Mouse (Mus musculus) bone marrow macrophage, adult 2 months (primary cell): ENCODE data around the gene Rbak. TPM values are rescaled to one million over a fixed set of nuclear protein-coding genes. Genes with fewer than 3 reads are reported as not detected.
A peak's percentile ranks its signal among the peaks of the same experiment; 100 is the strongest.
"Not testable (repeated sequence)": the region's sequence is repeated elsewhere in the genome, so short reads cannot be mapped to it uniquely, and the experiment has no call there.

Experiments
- H3K27ac ChIP-seq: 2 replicates; pipeline ENCODE4 v1.5.1; 2012; ENCODE audit warnings: low read depth, low read length; ENCODE audit not compliant: insufficient read depth
- H3K4me1 ChIP-seq: 2 replicates; pipeline ENCODE4 v1.6.1; 2012; ENCODE audit warnings: low read length; ENCODE audit not compliant: control insufficient read depth, insufficient read depth
- H3K4me3 ChIP-seq: 2 replicates; pipeline ENCODE4 v1.5.1; 2012; ENCODE audit warnings: mild to moderate bottlenecking, low read length, moderate library complexity; ENCODE audit not compliant: insufficient read depth
- CTCF ChIP-seq: IDR thresholded peaks from 2 replicates; pipeline ENCODE4 v1.5.1; 2012; ENCODE audit warnings: low read depth, mild to moderate bottlenecking, low read length, moderate library complexity
- POLR2A ChIP-seq: IDR thresholded peaks from 2 replicates; pipeline ENCODE4 v1.6.1; 2012; ENCODE audit warnings: mild to moderate bottlenecking, low read depth, low read length, borderline replicate concordance
- polyA plus RNA-seq: library from polyadenylated mRNA; stranded (reverse); fragments of >200 nt; gene quantifications from 2 replicates; pipeline ENCODE4 v1.2.4, GENCODE M21; 2012; ENCODE audit not compliant: missing spikeins, insufficient read depth, insufficient read length

Gene Rbak
- polyA plus RNA-seq, 1 experiment, result 7.2 TPM

GRCm38 (mm10) chr5:143137580-143137979 lies 43.0 kb downstream of the Rbak start:
- Histone ChIP-seq H3K27ac (no peak overlapping the region), H3K4me1 (no peaks in the 10 kb centered on the region), H3K4me3 (no peak overlapping the region)
- TF ChIP-seq CTCF, result no peak
- TF ChIP-seq POLR2A, result no peak

GRCm38 (mm10) chr5:143135042-143135441 lies 45.5 kb downstream of the Rbak start:
- Histone ChIP-seq H3K27ac (no peak overlapping the region), H3K4me1 (no peaks in the 10 kb centered on the region), H3K4me3 (no peak overlapping the region)
- TF ChIP-seq POLR2A, result no peak
- no peak for TF ChIP-seq CTCF

- not testable (repeated sequence) for H3K4me3 ChIP-seq, H3K27ac ChIP-seq, H3K4me1 ChIP-seq
Observed at GRCm38 (mm10) chr5:143134216-143135010, 46.2 kb downstream of the Rbak start.

- H3K4me3 ChIP-seq, result no peak overlapping the region
- no peaks in the 10 kb centered on the region for H3K4me1 ChIP-seq
- no peak for TF ChIP-seq CTCF
- TF ChIP-seq POLR2A, result no peak
- no peak overlapping the region for H3K27ac ChIP-seq
Observed at GRCm38 (mm10) chr5:143132935-143133514, 47.5 kb downstream of the Rbak start.

GRCm38 (mm10) chr5:143130342-143130741 lies 50.2 kb downstream of the Rbak start:
- TF ChIP-seq CTCF, result 0 out of 2 replicates have a peak, but pooled peaks have one; percentile 25
- no peak for TF ChIP-seq POLR2A
- no peak overlapping the region for H3K4me3 ChIP-seq

GRCm38 (mm10) chr5:143129101-143129500 lies 51.5 kb downstream of the Rbak start:
- no peak overlapping the region for H3K4me3 ChIP-seq

More at GRCm38 (mm10) chr5:143130342-143130741, 50.2 kb downstream of the Rbak start:
- no peak overlapping the region for H3K27ac ChIP-seq
- H3K4me1 ChIP-seq, result no peaks in the 10 kb centered on the region

GRCm38 (mm10) chr5:143127837-143128236 lies 52.7 kb downstream of the Rbak start:
- Histone ChIP-seq H3K4me1 (no peaks in the 10 kb centered on the region), H3K27ac (no peak overlapping the region), H3K4me3 (no peak overlapping the region)
- TF ChIP-seq POLR2A, result no peak
- no peak for TF ChIP-seq CTCF

More at GRCm38 (mm10) chr5:143129101-143129500, 51.5 kb downstream of the Rbak start:
- TF ChIP-seq CTCF (no peak), POLR2A (no peak)
- H3K27ac ChIP-seq, result no peak overlapping the region
- no peaks in the 10 kb centered on the region for H3K4me1 ChIP-seq

- Histone ChIP-seq H3K4me3 (no peak overlapping the region), H3K4me1 (no peaks in the 10 kb centered on the region), H3K27ac (no peak overlapping the region)
- TF ChIP-seq CTCF, result no peak
- TF ChIP-seq POLR2A, result no peak
Observed at GRCm38 (mm10) chr5:143126908-143127307, 53.7 kb downstream of the Rbak start.

GRCm38 (mm10) chr5:143126089-143126488 lies 54.5 kb downstream of the Rbak start:
- no peak for TF ChIP-seq POLR2A
- TF ChIP-seq CTCF, result no peak
- no peaks in the 10 kb centered on the region for H3K4me1 ChIP-seq
- H3K27ac ChIP-seq, result no peak overlapping the region
- no peak overlapping the region for H3K4me3 ChIP-seq

- TF ChIP-seq CTCF (no peak), POLR2A (no peak)
- no peak overlapping the region for H3K27ac ChIP-seq
- H3K4me1 ChIP-seq, result no peaks in the 10 kb centered on the region
- no peak overlapping the region for H3K4me3 ChIP-seq
Observed at GRCm38 (mm10) chr5:143125601-143126000, 55.0 kb downstream of the Rbak start.
